Mouse (Mus musculus) midbrain, embryonic 12.5 days (tissue): Measurements from ENCODE around the gene Adamts6. TPM values are rescaled to one million over a fixed set of nuclear protein-coding genes. Genes with fewer than 3 reads are reported as not detected.
A peak's percentile ranks its signal among the peaks of the same experiment; 100 is the strongest.

Experiments used
- ATAC-seq: fragments of 200-750 bp; cut with Nextera tagmentation; 2 replicates; pipeline ENCODE4 v1.8.0; 2017; ENCODE audit warnings: low read depth, moderate TSS enrichment, moderate library complexity; ENCODE audit not compliant: low FRiP score
- H3K27ac ChIP-seq: fragments of 300-500 bp; sonication (generic); replicated peaks from 2 replicates; pipeline ENCODE4 v1.5.1; 2016; ENCODE audit warnings: mild to moderate bottlenecking
- H3K27me3 ChIP-seq: fragments of 300-500 bp; sonication (generic); 2 replicates; pipeline ENCODE4 v1.6.1; 2016; ENCODE audit warnings: mild to moderate bottlenecking
- H3K36me3 ChIP-seq: fragments of 300-500 bp; sonication (generic); 2 replicates; pipeline ENCODE4 v1.6.1; 2016
- H3K4me1 ChIP-seq: fragments of 300-500 bp; sonication (generic); 2 replicates; pipeline ENCODE4 v1.6.1; 2016
- H3K4me2 ChIP-seq: fragments of 300-500 bp; sonication (generic); replicated peaks from 2 replicates; pipeline ENCODE4 v1.6.1; 2016; ENCODE audit warnings: mild to moderate bottlenecking, moderate library complexity
- H3K4me3 ChIP-seq: fragments of 300-500 bp; sonication (generic); 2 replicates; pipeline ENCODE4 v1.5.1; 2016; ENCODE audit warnings: mild to moderate bottlenecking
- H3K9ac ChIP-seq: fragments of 300-500 bp; sonication (generic); replicated peaks from 2 replicates; pipeline ENCODE4 v1.6.1; 2016; ENCODE audit warnings: mild to moderate bottlenecking, moderate library complexity
- H3K9me3 ChIP-seq: fragments of 300-500 bp; sonication (generic); 2 replicates; pipeline ENCODE4 v1.6.1; 2016; ENCODE audit warnings: mild to moderate bottlenecking
- WGBS: fragments of 180-500 bp; shearing (Covaris S2); methylation state at CpG from one replicate; pipeline ENCODE4 v1.1.7; 2016; 5-methylcytosine and 5-hydroxymethylcytosine counted together
- polyA plus RNA-seq: library from polyadenylated mRNA; unstranded; fragments of >200 nt; fragmentation: Nextera tagmentation; extraction: Ambion mirVana; gene quantifications from 2 replicates; pipeline ENCODE4 v1.2.1, GENCODE M21; 2016

The Adamts6 gene
- polyA plus RNA-seq, 1 experiment from 2014 or later, result 4.6 TPM

DNA sequence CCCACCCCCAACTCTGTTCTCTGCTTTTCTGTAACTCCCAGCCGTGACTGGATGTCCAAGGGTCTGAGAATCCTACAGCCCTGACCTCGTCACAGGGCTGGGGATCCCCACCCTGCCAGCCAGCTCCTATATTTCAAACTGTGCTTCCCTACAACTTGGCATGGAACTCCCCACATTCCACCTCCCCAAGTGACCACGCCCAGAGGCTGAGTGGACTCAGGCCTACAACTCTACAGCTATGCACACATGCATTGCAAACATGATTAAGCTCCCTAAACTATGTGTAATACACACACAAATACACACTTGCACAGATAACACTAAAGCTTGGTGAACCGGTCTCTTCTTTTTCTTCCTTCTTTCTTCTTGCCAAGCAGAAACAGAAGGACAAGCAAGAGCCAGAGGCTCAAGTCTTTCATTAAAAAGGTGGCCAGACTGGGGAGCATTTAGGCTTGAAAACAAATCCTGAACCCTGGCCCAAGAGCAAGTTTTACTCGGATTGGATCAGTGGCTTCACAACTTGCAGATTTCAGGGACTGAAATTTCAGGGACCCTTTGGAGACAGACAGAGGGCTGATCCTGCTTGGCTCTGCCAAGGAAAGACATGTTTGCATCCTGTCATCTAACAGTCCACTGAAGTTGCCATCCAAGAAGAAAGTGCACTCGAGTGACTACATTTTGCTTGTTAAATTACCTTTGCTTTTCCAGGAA, 218.7 kb downstream of the Adamts6 start:
- ATAC-seq, result no peak
- Histone ChIP-seq H3K4me3 (no peak overlapping the region), H3K36me3 (no peaks in the 10 kb centered on the region), H3K27me3 (no peaks in the 10 kb centered on the region), H3K9ac (no peak overlapping the region), H3K27ac (no peak overlapping the region), H3K9me3 (no peaks in the 10 kb centered on the region), H3K4me1 (0 out of 2 replicates have a peak, but pooled peaks cover 5% of the 10 kb centered on the region), H3K4me2 (no peak overlapping the region)
- 87% methylated on average over 6 of the region's 6 CpGs for WGBS

DNA sequence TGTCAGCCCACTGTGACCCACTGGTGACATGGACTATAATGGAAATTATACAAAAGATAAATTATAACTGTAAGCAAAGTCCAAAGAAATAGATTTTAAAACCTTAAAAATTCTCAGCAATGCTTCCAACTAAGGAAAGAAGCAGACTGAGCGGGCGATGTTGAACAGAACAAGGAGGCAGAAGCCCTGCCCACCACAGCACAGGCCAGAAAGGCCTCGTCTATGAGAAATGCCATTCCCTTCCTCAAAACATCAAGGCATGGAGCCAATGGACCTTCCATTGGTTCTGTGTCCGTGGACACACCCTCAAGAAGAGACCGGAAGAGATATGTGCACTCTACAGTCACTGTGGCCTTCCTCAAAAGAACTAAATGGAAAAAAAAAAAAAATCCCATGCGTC, 220.0 kb downstream of the Adamts6 start:
- H3K9me3 ChIP-seq, result no peaks in the 10 kb centered on the region
- 0 out of 2 replicates have a peak, but pooled peaks cover 5% of the 10 kb centered on the region for H3K4me1 ChIP-seq
- no peaks in the 10 kb centered on the region for H3K36me3 ChIP-seq
- no peak overlapping the region for H3K27ac ChIP-seq
- no peak overlapping the region for H3K4me3 ChIP-seq
- 88% methylated on average over 6 of the region's 6 CpGs for WGBS
- no peaks in the 10 kb centered on the region for H3K27me3 ChIP-seq
- no peak for ATAC-seq
- H3K9ac ChIP-seq, result no peak overlapping the region
- H3K4me2 ChIP-seq, result no peak overlapping the region

DNA sequence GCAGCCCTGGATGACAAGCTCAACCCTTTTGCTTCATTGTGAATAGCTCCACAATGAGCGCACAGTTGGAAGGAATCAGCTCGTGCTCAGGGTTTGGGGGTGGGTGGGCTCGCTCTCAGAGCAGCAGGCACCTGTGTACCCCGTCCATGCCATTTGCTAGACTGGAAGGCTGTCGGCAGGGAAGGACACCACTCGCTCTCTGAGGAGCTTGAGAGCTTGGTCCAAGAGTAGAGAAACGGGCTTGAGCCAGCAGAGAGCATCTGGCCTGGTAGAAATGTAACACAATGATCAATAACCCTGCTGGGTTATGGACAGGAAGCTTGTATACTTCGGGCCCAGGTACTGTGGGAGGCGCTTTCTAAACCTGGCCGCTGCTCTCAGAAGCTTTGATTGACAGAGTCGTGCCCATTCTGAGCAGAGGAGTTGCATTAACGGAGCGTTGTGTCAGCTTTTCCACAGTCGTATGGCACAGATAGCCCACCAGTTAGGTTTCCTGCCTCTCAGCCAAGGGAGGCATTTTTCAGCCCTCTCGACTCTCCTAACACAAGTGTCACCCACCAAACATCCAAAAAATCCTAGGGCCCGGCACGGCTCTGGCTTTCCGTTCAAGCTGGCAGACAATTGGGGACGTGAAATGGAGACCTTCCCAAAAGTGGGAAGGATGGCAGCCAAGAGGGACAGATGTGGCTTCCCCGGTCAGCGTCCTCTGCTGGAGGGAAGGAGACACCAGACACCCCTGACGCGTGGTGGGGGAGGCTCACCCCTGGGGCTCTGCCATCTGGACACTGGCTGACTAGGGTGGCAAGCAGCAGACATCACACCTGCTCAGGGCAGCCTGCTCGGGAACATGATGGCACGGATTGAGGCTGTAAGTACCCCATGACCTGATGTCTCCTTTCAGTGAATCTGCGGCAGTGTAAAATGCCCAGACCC, 222.2 kb downstream of the Adamts6 start:
- 83% methylated on average over 26 of the region's 26 CpGs for WGBS
- Histone ChIP-seq H3K9ac (no peak overlapping the region), H3K4me2 (no peak overlapping the region), H3K36me3 (no peaks in the 10 kb centered on the region), H3K4me3 (no peak overlapping the region), H3K4me1 (0 out of 2 replicates have a peak, but pooled peaks cover 5% of the 10 kb centered on the region), H3K27me3 (no peaks in the 10 kb centered on the region), H3K9me3 (no peaks in the 10 kb centered on the region), H3K27ac (no peak overlapping the region)
- no peak for ATAC-seq

DNA sequence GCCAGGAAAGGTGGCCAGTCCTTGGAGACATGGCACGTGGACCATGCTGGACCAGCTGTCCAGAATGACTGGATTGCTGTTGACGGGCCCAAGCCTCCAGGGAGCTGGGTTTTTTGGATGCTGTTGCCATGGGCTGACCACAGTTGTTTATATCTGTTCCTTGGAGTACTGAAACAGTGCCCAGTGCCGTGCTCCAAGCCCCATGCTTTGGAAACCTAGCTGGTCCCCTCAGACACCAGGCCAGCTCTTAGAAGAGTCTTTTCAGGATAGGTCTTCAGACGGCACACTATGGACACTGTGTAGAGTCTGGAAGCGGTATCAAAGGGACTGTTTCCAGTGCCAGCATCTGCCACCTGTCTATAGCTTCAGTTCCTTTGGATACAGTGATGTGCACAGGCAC, 223.1 kb downstream of the Adamts6 start:
- Histone ChIP-seq H3K9me3 (no peaks in the 10 kb centered on the region), H3K36me3 (no peaks in the 10 kb centered on the region), H3K27me3 (no peaks in the 10 kb centered on the region), H3K4me1 (0 out of 2 replicates have a peak, but pooled peaks cover 5% of the 10 kb centered on the region), H3K27ac (no peak overlapping the region), H3K4me2 (no peak overlapping the region), H3K9ac (no peak overlapping the region), H3K4me3 (no peak overlapping the region)
- no peak for ATAC-seq
- 88% methylated on average over 5 of the region's 5 CpGs for WGBS

DNA sequence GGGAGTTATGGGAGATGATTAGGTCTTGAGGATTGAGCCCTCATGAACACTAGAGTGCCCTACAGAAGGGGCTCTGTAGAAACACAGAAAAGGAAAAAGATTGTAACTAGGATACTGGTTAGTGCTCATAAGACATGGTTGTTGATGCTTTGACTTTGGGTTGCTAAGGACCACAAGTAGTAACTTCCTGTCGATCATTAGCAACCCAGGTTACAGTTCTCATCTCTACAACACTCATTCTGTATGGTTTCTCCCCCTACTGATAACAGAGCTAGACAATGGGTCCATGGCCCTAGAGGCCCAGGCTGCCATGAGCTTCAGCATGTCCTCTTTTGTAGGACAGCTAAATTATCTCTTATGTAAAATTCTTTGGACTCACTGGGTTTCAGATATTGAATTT, 227.4 kb downstream of the Adamts6 start:
- Histone ChIP-seq H3K9ac (no peak overlapping the region), H3K36me3 (no peaks in the 10 kb centered on the region), H3K4me2 (no peak overlapping the region), H3K9me3 (no peaks in the 10 kb centered on the region), H3K4me3 (no peak overlapping the region), H3K27me3 (no peaks in the 10 kb centered on the region), H3K27ac (no peak overlapping the region), H3K4me1 (peaks cover 14% of the 10 kb centered on the region)
- ATAC-seq, result no peak
- WGBS, result 94% methylated on average over 1 of the region's 1 CpGs

DNA sequence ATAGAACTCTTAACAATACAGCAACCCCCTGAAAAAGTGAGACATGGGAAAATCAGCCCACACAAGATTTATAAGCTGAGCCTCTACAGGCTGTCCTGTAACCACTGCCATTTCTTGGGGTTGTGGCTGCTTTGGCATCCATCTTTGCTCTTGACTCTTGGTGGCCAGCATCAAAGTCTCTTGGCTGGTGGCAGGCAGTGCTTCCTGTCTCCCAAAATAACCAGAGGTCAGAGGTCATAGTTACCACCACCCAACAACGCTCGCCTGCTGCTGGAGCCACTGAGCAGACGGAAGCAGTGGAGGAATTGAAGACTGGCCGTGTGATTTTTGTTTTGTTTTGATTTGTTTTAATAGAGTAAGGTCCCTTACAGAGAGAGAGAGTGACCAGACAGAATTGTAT, 228.5 kb downstream of the Adamts6 start:
- peaks cover 14% of the 10 kb centered on the region for H3K4me1 ChIP-seq
- no peaks in the 10 kb centered on the region for H3K27me3 ChIP-seq
- no peak overlapping the region for H3K4me3 ChIP-seq
- no peak for ATAC-seq
- 83% methylated on average over 4 of the region's 4 CpGs for WGBS
- H3K4me2 ChIP-seq, result no peak overlapping the region
- H3K9me3 ChIP-seq, result no peaks in the 10 kb centered on the region
- H3K27ac ChIP-seq, result no peak overlapping the region
- no peak overlapping the region for H3K9ac ChIP-seq
- no peaks in the 10 kb centered on the region for H3K36me3 ChIP-seq

DNA sequence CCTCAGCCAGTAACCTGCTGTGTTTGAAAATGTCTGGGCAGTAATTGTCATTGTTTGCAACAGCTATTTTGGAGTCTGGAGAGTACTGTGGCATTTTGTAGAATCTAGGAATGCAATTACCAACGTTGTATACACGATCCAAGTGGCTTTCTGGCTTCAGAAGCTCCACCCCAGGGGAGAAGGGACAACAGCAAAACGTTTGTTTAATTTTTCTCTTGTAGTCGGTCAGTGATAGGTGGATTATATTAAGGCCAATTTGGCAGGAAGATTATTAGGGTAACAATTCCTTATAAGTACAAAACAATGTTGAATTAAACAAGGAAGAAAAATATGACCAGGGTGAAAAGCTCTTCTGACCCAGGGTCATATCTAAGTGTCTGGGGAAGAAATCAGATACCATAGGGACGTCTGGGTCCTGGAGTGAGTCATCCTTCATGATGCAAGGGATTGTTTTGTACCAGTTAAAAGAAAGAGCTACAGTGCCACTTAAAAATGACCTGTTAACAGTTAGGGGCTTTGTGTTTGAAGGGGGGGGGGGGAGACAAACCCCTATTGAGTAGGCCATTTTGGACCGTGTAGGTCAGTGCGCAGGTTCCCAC, 229.2 kb downstream of the Adamts6 start:
- Histone ChIP-seq H3K4me3 (no peak overlapping the region), H3K27ac (no peak overlapping the region), H3K4me2 (no peak overlapping the region), H3K4me1 (peaks cover 14% of the 10 kb centered on the region), H3K36me3 (no peaks in the 10 kb centered on the region), H3K9me3 (no peaks in the 10 kb centered on the region), H3K27me3 (no peaks in the 10 kb centered on the region), H3K9ac (no peak overlapping the region)
- 73% methylated on average over 7 of the region's 7 CpGs for WGBS
- ATAC-seq, result no peak

DNA sequence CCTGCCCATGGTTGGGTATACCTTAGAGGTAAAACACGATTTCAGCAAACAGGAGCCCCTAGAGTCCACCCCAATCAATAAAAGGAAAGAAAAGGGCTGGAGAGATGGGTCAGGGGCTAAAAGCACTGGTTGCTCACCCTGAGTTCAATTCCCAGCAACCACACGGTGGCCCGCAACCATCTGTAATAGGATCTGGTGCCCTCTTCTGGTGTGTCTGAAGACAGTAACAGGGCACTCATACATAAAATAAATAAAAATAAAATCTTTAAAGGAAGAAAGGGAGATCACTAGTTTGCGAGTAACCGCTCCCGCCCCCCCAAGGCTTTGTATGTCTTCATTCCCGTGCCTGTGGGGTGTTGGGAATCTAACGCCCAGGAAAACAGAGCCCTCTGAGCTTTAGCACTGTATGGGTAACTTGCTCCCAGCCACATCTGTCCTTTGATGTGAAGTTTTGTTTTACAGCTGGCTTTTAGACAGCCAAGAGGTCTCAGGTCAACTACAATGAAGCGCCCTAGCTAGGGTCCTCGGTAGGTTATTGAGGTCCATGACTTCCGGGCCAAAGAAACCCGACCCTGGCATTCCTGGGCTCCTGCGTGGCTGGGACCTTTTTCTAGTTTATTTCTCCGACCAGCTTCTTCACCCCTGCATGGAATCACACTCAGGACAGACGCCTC, 230.1 kb downstream of the Adamts6 start:
- H3K27me3 ChIP-seq, result no peaks in the 10 kb centered on the region
- ATAC-seq, result peak; percentile 61; the same call in 1 of the 2 replicates
- peak overlapping the region; percentile 94 for H3K27ac ChIP-seq
- H3K4me1 ChIP-seq, result peaks cover 14% of the 10 kb centered on the region
- H3K36me3 ChIP-seq, result no peaks in the 10 kb centered on the region
- H3K9me3 ChIP-seq, result no peaks in the 10 kb centered on the region
- H3K4me3 ChIP-seq, result peak overlapping the region; percentile 40
- H3K4me2 ChIP-seq, result peak overlapping the region; percentile 59
- 46% methylated on average over 15 of the region's 15 CpGs for WGBS
- H3K9ac ChIP-seq, result peak overlapping the region; percentile 65

DNA sequence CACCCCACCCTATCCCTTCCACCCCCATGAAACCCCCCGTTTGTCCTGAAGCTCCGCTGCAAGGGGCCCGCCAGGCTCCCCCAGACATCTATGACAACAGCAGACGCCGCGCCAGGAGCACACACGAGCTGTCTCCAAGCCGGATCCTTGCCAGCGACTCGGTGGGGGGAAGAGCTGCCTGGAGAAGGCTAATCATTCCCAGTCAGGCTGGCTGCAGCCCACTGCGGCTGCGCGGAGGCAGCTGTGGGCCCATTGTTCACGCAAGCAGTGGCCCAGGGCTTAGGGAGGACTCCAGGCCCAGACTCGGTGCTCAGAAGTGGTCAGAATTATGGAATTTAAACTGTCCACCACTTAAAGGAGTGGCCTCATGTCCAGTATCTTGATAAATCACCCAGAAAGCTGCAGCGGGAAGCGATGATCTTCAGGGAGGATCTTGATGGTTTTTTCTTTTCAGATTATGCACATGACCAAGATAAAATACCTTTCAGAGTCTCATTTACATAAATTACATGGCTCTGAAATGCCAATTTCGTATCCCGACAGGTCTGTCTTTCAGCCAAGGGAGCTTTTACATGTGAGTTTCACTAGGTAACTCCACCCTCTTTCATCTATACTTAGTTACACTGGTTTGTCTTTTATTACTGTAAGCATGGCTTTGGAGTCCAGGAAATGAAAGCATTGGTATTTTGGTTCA, 230.8 kb downstream of the Adamts6 start:
- Histone ChIP-seq H3K9me3 (no peaks in the 10 kb centered on the region), H3K27ac (peak overlapping the region; percentile 94), H3K9ac (peak overlapping the region; percentile 65), H3K36me3 (no peaks in the 10 kb centered on the region), H3K4me3 (peak overlapping the region; percentile 40), H3K4me1 (peaks cover 14% of the 10 kb centered on the region), H3K4me2 (peak overlapping the region; percentile 59), H3K27me3 (no peaks in the 10 kb centered on the region)
- peak; percentile 98 for ATAC-seq
- WGBS, result 3% methylated on average over 19 of the region's 19 CpGs

DNA sequence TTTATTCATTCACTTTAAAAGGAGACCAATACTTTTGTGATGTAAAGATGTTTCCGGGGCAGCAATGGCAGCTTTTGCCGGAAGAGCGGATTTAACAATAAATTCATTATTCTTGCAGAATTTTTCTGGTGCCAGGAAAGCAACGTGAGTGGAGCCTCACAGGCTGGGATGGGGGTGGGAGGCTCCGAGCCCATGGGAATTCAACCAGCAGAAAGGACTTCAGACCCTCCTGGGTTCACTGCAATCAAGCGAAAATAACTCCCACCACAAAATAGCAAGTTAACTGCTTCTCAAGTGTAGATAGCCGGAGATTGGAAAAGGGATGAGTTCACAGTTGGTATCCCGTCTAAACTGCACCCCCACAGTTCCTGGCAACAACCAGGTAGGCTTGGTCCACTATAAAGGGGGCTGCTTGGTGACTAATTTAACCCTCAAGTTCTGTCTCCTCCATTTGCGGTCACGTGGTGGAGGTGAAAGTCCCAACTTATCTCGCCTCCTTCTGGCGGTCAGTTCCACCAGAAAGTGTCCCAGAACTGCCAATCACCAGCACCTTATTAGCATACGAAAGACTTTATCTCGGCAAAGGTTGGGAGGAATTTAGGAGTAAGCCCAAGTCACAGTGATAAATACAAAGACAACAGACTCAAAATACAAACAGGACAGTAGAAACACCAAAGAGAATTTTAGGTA, 231.5 kb downstream of the Adamts6 start:
- no peak overlapping the region for H3K9ac ChIP-seq
- H3K4me2 ChIP-seq, result peak overlapping the region; percentile 59
- peak overlapping the region; percentile 94 for H3K27ac ChIP-seq
- no peaks in the 10 kb centered on the region for H3K27me3 ChIP-seq
- no peaks in the 10 kb centered on the region for H3K9me3 ChIP-seq
- H3K4me3 ChIP-seq, result no peak overlapping the region
- H3K36me3 ChIP-seq, result no peaks in the 10 kb centered on the region
- ATAC-seq, result peak; percentile 31; the same call in 1 of the 2 replicates
- peaks cover 14% of the 10 kb centered on the region for H3K4me1 ChIP-seq
- 41% methylated on average over 14 of the region's 14 CpGs for WGBS

DNA sequence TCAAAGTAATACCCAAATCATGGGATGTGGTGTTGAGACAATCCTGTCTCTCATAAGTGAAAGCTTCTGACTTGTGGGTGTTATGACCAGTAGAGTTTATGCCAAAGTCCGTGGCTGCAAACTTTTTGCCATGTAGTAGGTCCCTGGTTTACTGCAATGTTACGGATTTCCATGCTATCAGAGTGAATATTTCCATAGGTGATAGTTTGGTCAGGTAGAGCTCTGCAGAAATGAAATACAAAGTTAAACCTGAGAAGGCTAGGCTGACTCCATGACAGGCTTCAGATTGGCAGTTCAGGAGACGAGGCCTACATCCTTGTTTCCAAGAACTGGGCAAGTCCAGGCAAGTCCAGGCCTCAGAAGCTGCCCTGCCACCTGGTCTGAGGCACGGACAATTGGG, 232.3 kb downstream of the Adamts6 start:
- Histone ChIP-seq H3K36me3 (no peaks in the 10 kb centered on the region), H3K4me3 (no peak overlapping the region), H3K9ac (no peak overlapping the region), H3K27ac (no peak overlapping the region), H3K4me2 (no peak overlapping the region), H3K9me3 (no peaks in the 10 kb centered on the region), H3K27me3 (no peaks in the 10 kb centered on the region), H3K4me1 (peaks cover 14% of the 10 kb centered on the region)
- 98% methylated on average over 4 of the region's 4 CpGs for WGBS
- ATAC-seq, result no peak
